Mouse (Mus musculus) NIH3T3 (cell line): ENCODE data around the gene Eif2b4.

Source experiments
- DNase-seq: peaks from one replicate; pipeline ENCODE4 v3.0.0-alpha.2; 2012; ENCODE audit warnings: low read depth

Eif2b4 gene

DNA sequence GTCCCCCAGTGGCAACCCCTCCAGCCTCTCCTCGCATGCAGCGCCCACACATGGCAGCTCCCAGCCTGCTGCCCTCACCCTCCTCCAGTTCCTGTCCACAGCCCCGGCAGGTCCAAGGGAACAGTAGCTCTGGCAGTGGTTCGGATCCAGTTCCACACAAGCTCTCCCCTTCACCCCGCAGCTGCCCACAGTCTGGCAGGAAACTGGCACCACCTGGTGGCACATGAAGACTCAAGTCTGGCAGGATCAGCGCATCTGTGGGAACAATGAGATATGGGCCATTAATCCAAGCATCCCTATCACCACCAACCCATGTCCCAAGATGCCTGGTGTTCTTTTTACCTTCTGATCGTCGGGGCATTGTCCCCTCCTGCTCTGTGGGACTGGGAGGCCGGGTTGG, 6.7 kb upstream of the Eif2b4 start:
- DNase-seq, result peak; percentile 52

DNA sequence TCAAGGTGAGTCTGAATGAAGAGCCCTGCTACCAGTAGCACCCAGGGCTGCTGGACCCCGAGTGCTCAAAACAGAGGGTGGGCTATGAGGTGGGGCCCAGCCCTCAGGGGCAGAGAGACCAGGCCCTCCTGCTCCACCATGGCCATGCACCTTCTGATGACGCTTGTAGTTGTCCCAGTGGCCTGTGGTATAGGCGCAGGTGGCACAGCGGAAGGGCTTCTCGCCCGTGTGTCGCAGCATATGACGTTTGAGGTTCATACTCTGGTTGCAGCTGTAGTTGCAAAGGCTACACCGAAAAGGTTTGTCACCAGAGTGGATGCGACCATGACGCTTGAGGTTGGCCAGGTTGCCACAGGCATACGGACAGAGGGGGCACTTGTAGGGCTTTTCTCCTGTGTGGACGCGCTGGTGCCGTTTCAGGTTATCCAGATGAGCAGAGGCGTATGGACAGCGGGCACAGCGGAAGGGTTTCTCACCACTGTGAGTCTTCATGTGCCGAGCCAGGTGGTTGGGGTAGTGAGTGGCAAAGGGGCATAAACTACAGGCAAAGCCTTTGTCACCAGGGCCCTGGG, 6.2 kb upstream of the Eif2b4 start:
- DNase-seq, result no peak

DNA sequence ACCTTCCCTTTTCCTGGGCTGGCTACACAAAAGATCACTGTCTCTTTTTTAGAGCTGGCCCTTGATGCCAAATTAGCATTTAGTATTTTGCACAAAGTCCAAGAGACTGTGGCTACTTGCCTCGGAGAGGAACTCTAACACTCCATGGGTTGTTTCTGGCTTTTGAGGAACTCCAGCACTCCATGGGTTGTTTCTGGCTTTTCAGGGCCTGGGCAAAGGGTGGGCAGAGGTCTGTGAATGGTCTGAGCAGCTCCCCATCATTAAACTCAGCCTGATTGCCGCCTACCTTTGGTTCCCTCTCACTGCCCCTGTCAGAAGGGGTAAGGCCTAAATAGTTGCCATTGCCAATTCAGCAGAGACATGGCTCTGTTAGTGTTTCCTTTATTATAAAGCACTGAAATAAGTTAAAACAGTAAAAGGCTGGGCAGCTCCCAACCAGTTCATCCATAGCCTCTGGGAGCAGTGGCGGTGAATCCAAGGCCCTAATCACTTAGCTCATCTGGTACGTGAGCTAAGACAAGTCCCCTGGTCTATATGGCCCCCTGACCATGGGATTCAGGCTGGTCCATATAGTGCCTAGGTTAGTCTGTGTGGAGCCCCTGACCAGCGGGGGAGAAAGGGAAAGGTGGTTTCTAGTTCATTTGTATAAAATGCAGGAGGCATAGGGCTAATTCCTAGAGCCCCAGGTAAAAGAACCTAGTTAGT, 5.5 kb upstream of the Eif2b4 start:
- DNase-seq, result no peak

DNA sequence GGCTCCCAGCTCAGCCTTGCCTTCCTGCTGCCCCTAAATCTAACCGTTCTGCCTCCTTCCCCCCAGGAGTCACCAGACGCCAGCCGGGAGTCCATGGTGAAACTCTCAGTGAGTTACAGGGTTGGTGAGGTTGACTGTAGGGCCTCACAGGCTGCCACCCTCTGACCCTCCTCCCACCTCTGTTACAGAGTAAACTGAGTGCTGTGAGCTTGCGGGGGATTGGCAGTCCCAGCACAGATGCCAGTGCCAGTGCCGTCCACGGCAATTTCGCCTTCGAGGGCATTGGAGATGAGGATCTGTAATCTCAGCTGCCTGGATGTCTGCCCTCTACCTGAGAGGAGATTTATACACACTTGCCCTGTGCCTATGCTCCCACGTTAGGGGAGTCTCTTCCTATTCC, 4.9 kb upstream of the Eif2b4 start:
- no peak for DNase-seq

DNA sequence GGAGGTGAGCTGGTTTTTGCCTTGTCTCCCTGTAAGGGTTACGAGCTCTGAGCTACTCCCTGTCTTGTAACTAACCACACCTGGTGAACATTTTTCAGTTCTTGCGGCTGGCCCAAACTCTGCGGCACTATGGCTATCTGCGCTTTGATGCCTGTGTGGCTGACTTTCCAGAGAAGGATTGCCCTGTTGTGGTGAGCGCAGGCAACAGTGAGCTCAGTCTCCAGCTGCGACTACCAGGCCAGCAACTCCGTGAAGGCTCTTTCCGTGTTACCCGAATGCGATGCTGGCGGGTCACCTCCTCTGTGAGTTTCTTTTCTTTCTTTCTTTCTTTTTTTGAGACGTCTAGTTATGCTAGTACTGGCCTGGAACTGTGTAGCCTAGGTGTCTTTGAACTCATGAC, 3.8 kb upstream of the Eif2b4 start:
- no peak for DNase-seq

DNA sequence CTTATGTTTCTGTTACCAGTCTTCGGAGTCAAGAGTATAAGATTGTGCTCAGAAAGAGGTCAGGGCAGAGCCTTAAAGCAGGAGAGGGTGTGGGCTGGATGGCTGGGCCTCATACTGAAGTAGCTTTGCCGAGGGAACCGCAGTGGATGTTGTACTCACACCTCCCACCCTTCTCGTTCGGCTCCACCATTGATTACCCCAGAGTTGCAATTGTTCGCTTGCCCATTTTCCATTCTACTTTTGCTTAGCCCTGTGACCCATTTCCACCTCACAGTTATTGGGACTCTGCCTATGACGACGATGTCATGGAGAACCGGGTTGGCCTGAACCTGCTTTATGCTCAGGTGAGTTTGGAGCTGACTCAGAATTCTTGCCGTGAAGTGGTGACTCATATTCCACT, 3.0 kb upstream of the Eif2b4 start:
- DNase-seq, result no peak

DNA sequence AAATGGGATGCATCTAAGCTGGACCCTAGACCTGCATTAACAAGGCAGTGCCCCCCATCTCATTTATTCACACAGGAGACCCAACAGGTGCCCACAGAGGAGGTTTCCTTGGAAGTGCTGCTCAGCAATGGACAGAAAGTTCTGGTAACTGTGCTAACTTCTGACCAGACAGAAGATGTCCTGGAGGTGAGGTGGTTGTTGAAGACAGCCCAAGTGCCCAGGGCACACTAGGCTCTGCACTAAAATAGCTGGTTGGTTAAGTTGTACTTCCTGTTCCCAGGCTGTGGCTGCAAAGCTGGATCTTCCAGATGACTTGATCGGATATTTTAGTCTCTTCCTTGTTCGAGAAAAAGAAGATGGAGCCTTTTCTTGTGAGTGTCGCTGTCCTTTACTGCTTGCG, 2.4 kb upstream of the Eif2b4 start:
- DNase-seq, result no peak

DNA sequence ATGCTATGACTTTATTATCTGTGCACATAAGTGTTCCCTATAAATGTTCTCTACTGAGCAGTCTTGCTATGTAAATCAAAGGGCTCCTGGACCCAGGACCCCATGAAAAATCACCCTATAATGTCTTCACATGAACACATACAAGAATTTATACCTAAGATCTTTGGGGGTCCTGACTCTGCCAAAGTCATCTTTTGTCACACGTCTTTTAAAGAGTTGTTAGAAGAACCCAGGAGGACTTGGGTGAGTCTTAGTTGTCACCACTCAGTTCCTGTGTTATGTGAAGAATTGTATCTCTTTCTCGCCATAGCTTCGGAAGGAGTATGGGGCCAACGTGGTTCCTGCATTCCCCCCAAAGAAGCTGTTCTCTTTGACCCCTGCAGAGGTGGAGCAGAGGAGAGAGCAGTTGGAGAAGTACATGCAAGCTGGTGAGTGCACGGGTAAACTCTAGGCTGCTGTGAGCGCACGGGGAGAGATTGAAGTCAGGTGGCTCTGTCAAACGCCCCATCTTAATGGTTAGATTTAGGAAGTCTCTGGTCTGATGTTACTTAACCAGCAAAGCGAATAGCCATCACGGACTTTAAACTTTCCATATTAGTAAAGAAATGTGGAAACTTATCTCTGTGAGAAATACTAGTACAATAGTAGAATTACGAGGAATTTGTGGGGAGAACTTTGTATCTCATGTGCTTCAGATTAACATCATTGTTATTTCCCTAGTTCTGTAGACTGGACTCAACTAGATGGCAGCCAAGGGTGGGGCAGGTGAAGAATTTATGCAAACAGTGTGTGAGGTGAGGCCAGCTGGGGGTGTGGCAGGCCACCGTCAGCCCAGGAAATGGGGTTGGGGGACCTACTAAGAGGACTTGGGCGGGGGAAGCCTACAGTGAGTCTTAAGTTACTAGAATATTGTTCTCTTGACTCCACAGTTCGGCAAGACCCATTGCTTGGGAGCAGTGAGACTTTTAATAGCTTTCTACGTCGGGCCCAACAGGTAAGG, 1.6 kb upstream of the Eif2b4 start:
- no peak for DNase-seq

DNA sequence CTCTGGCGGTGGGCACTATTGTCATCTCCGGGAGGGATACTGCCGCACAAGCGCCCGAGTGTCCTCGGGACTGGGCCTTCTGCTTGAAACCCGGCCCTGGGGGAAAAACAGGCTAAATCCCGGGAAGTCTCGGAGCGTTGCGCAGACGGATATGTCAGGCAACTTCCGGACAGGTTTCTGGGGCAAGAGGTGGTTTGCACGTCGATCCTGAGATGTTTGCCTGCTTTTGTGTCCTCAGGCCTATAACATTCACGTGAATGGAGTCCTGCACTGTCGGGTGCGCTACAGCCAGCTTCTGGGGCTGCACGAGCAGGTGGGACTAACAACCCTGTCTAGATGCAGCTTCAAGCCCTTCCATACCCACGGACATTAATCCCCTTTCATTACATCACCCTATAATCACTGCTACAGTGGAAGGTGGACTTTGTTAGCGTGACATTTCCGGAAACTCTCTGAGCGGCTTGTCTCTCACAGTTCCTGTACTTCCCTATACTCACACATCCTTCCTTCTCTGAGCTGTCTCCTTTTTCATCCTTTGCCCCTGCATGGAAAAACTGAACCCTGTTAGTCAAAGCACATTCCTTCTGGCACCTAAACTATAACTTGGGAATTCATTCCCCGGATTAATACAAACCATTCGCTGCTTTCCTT, 526 bp upstream of the Eif2b4 start:
- no peak for DNase-seq

DNA sequence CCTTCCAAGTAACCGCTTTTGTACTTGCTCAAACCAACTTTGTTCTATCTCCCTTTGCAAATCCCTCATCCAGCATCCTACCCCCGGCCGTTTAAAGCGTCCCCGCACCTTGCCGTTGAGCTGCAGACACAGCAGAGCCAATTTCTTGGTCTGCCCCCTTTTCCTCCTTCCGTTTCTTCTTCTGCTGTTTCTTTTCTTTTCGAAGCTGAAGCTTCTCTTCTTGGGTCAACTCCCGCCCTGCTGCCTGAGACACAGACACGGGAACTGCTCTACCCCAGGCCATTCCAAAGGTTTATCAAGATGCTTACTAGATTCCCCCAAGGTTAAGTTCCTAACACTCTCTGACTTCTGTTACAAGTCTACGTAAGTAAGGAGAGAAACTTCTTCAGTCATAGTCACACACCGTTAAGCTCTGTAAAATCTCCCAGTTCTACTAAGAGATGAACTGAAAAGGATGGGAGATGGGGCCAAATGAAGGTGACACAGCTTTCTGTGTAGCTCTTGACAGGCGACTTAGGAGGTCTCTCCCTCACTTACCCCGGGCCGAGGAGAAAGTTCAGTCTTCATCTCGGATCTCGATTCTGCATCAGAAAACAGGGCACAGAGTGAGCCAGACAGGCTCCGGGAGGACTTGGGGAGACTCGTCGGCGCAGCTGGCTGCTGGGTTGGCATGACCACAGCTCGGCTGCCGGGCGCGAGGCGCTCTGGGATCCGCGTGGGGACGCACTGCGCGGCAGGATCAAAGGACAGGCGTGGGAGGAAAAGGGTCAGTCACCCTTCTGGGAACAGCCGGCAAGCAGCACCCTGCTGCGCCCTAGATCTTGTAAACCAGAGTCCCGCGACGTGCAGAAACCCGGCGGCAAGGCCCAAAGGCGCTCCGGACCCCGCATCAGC, 938 bp downstream of the Eif2b4 start:
- no peak for DNase-seq

DNA sequence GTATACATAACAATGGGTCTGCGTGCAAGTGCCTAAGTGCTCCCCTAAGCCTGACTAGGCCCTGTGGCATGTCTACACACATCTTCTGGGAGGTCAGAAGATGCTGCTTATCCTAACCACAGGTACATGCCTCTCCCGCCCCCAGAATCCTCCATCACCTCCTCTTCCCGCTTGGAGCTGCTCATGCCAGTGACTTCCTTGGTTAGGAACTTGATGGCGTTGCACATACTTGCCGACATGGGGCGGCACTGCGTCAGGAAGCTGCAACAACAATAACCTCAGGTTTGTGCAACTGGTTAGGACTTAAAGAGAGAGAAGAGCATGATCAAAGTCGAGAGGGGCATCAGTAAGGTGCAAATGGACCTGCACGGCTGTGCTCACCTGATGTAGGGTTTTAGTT, 3.0 kb downstream of the Eif2b4 start:
- DNase-seq, result no peak

DNA sequence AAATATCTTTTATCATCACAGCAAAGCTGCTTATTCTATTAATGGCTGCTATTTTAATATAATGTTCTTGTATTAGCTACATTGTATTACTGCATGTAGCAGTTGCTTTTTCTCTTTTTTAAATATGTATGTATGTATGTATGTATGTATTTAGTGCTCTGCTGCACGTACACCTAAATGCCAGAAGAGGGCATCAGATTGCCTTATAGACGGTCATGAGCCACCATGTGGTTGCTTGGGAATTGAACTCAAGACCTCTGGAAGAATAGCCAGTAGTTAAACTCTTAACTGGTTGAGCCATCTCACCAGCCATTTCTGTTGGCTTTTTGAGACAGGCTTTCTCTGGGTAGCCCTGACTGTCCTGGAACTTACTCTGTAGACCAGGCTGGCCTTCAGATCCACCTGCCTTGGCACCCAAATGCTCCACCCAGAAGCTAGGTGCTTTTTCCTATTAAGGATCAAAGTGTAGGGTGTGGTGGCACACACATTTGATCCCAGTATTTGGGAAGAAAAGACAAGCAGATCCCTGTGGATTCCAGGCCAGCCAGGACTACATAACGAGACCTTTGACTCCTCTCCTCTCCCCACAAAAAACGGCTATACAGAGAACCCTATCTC, 4.9 kb downstream of the Eif2b4 start:
- peak; percentile 40 for DNase-seq

DNA sequence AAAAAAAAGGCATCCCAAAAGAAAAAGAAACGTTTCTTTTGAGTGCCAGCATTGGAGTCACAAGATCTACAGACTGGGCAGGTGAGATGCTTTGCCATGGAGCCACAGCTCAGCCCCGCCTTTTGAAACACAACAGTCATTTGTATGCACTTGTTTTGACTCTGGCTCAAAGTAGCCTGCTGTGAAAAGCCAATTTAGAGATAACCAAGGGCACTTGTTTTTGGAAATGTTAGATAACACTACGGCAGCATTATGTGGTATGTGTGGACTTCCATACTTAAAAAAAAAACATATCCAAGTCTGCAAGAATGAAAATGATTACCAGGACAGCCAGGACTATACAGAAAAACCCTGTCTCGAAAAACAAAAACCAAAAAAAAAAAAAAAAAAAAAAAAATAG, 9.6 kb downstream of the Eif2b4 start:
- DNase-seq, result no peak

DNA sequence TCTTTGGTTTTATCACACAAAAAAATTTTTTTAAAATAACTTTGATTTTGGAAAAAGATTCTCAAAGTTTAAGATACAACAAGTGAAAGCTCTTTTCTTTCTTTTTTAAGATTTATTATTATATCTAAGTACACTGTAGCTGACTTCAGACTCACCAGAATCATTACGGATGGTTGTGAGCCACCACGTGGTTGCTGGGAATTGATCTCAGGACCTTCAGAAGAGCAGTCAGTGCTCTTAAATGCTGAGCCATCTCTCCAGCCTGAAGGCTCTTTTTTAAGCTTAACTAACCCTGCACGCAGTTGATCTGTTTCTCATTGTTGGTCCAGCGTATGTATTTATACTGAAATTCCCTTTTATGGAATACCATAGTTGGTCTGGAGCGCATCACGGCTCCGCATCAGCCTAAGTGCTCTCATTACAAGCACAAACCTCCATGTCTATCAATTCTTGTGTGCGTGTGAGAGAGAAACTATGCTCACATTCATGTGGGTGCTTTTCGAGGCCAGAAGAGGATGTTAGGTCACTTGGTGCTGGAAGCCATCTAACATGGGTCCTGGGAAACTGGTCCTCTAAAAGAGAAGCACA, 12.0 kb downstream of the Eif2b4 start:
- no peak for DNase-seq

DNA sequence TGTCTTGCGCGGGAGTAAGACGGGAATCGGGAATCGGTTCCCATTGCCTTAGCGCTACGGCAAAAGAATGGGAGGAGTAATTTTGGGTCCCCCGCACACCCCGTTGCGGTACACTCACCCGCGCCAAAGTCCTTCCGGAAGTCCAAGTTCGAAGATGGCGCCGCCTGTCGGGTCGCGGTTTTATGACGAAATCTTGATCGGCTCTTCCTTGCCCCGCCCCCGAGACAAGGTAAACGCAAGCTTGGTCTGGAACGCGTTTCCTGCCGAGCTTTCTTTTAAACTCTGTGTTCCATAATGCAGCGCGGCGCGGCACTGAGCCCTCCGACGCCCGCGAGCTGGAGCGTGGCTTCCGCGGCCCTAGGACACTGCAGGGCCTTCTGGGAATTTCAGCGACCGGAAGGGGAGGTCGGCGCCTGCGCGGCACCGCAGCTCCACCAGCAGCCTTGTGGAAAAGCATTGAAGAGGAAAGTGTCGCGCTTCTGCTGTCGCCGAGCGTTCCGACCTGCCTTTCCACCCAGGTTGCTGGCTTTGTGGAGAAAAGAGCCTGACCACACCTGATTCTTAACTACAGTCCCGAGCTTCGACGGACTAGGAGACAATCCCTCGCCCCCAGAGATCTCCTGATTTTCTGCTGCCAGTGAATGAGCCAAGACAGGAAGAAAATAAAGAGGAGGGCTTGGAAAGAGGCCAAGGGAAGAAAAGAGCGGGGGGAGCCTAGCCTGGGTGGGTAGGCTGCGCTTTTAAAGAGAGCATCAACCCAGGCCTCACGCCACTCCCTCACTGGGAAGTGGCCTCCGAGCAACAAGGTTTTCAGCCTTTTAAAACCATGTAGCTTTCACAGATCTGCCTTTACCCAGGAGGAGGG, 13.2 kb downstream of the Eif2b4 start, which contains the start of the genes Gm29609 and Gtf3c2:
Gene Gm29609 (minus strand): TSS at position 146 of the 865 bp plus-strand sequence.
Gene Gtf3c2 (minus strand): TSS at position 379 of the 865 bp plus-strand sequence.
- peak; percentile 96 for DNase-seq

DNA sequence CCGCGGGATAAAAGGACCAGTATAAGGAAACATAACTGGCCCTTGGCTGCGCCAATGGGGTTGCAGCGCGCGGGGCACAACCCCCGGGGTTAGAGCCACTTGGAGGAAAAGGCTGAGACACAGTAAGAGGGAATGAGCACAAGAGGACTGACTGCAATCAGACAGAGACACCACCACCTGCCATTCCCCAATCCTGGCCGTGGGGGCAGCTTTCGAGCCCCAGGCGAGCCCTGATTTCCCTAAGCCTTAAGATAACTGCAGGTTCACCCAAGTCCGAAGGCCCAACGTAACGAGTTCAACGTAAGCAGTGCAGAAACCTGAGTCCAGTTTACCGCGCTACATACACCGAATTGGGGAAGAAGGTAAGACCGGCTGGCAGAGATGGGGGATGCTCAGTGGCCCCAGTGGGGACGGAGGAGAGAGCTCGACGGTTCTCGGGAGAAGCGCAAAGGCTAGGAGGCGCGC, 13.9 kb downstream of the Eif2b4 start:
- peak; percentile 59 for DNase-seq

DNA sequence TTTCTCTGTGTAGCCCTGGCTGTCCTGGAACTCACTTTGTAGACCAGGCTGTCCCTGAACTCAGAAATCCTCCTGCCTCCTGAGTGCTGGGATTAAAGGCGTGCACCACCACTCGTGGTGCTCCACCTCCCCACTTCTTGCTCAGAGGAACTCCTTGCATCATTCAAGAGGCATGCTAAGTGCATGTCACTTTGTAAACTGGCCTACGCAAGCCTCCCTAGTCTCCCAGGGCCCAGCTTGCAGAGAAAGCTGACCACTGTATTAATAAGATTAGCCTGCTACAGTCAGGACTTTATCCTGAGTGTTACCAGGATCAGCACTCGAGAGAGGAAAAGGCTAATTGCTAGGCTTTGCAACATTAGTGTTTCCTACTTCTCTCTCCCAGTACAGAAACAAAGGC, 24.6 kb downstream of the Eif2b4 start:
- no peak for DNase-seq

DNA sequence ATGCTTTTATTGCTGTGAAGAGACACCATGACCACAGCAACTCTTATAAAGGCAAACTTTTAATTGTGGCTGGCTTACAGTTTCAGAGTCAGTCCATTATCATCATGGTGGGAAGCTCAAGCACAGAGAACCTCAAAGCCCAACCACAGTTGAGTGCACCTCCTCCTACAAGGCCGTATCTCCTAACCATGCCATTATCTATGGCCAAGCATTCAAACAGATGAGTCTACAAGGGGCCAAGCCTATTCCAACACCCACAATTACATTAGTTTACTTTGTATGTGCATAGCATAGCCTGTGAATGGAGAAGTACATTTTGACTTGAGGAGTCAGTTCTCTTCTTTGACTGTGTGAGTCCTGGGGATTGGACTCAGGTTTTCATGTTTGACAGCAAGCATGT, 28.4 kb downstream of the Eif2b4 start:
- DNase-seq, result no peak

DNA sequence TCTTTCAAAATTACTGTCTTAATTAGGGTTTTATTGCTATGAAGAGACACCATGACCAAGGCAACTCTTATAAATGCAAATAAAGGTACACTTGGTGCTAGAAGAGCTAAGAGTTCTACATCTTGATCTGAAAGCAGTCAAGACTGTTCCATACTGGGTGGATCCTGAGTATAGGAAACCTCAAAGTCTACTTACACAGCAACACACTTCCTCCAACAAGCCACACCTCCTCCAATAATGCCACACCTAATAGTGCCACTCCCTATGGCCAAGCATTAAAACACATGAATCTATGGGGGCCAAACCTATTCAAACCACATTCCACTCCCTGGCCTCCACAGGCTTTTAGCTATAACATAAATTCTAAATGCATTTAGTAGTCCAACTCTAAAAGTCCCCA, 30.8 kb downstream of the Eif2b4 start:
- no peak for DNase-seq
